Mouse (Mus musculus) limb, embryonic 14.5 days (tissue): ENCODE results near the gene Gcnt2. TPM values are rescaled to one million over a fixed set of nuclear protein-coding genes. Genes with fewer than 3 reads are reported as not detected.

Experiments
- ATAC-seq: fragments of 200-750 bp; cut with Nextera tagmentation; 2 replicates; pipeline ENCODE4 v1.8.0; 2017; ENCODE audit warnings: low read depth, moderate number of reproducible peaks, moderate TSS enrichment; ENCODE audit not compliant: low FRiP score
- DNase-seq: peaks from one replicate; pipeline ENCODE4 v3.0.0-alpha.2; 2015; ENCODE audit warnings: low spot score
- H3K27ac ChIP-seq: fragments of 300-500 bp; sonication (generic); replicated peaks from 2 replicates; pipeline ENCODE4 v1.5.1; 2014; ENCODE audit warnings: low read depth, mild to moderate bottlenecking, low read length, moderate library complexity, mixed read lengths
- H3K27me3 ChIP-seq: fragments of 300-500 bp; sonication (generic); 2 replicates; pipeline ENCODE4 v1.6.1; 2014; ENCODE audit warnings: low read length, mixed read lengths; ENCODE audit not compliant: control insufficient read depth, insufficient read depth
- H3K36me3 ChIP-seq: fragments of 300-500 bp; sonication (generic); 2 replicates; pipeline ENCODE4 v1.6.1; 2014; ENCODE audit warnings: mild to moderate bottlenecking, low read length, moderate library complexity, mixed read lengths; ENCODE audit not compliant: control insufficient read depth, insufficient read depth
- H3K4me1 ChIP-seq: fragments of 300-500 bp; sonication (generic); 2 replicates; pipeline ENCODE4 v1.6.1; 2014; ENCODE audit warnings: antibody characterized with exemption, low read length, mixed read lengths; ENCODE audit not compliant: control insufficient read depth, insufficient read depth
- H3K4me2 ChIP-seq: fragments of 300-500 bp; sonication (generic); replicated peaks from 2 replicates; pipeline ENCODE4 v1.6.1; 2014; ENCODE audit warnings: low read depth, mild to moderate bottlenecking, low read length, moderate library complexity; ENCODE audit not compliant: severe bottlenecking
- H3K4me3 ChIP-seq: fragments of 300-500 bp; sonication (generic); replicated peaks from 2 replicates; pipeline ENCODE4 v1.5.1; 2014; ENCODE audit warnings: low read length
- H3K9ac ChIP-seq: fragments of 300-500 bp; sonication (generic); 2 replicates; pipeline ENCODE4 v1.6.1; 2014; ENCODE audit warnings: mild to moderate bottlenecking, low read depth, low read length, moderate library complexity; ENCODE audit not compliant: severe bottlenecking
- H3K9me3 ChIP-seq: fragments of 300-500 bp; sonication (generic); 2 replicates; pipeline ENCODE4 v1.6.1; 2016; ENCODE audit warnings: low read length; ENCODE audit not compliant: control insufficient read depth
- POLR2A ChIP-seq: fragments of 200-500 bp; IDR thresholded peaks from 2 replicates; pipeline ENCODE4 v1.8.0; 2012; ENCODE audit warnings: inconsistent platforms, mild to moderate bottlenecking, moderate library complexity, borderline replicate concordance; ENCODE audit not compliant: insufficient read depth, insufficient read length; ENCODE audit errors: extremely low read depth
- WGBS: fragments of 180-500 bp; shearing (Covaris S2); extraction: QIAGEN DNeasy Blood & Tissue Kit; methylation state at CpG from one replicate; pipeline ENCODE4 v1.1.7; 2014; 5-methylcytosine and 5-hydroxymethylcytosine counted together
- polyA plus RNA-seq, 2 experiments: library from polyadenylated mRNA; depleted of rRNA in 1 of 2; stranded (reverse) in 1 of 2; unstranded in 1 of 2; fragments of >200 nt; fragmentation: Nextera tagmentation in 1 of 2; extraction: Ambion mirVana in 1 of 2; gene quantifications; 2 replicates each; pipeline versions ENCODE4 v1.2.1 to v1.2.3; 2012 to 2014

Gene Gcnt2
- polyA plus RNA-seq, 2 experiments: 1.7 to 2.5 TPM

GRCm38 (mm10) chr13:40943936-40944335, 84.4 kb downstream of the Gcnt2 start:
- Histone ChIP-seq H3K4me2 (no peak overlapping the region), H3K36me3 (no peaks in the 10 kb centered on the region), H3K4me3 (no peak overlapping the region), H3K4me1 (no peaks in the 10 kb centered on the region), H3K27me3 (no peaks in the 10 kb centered on the region), H3K9me3 (no peaks in the 10 kb centered on the region), H3K9ac (no peak overlapping the region), H3K27ac (no peak overlapping the region)
- TF ChIP-seq POLR2A: no peak
- 62% methylated on average over 5 of the region's 5 CpGs for WGBS
- ATAC-seq: no peak
- no peak for DNase-seq

- no peak overlapping the region for H3K27ac ChIP-seq
- H3K36me3 ChIP-seq: no peaks in the 10 kb centered on the region
- no peak overlapping the region for H3K4me3 ChIP-seq
- H3K27me3 ChIP-seq: no peaks in the 10 kb centered on the region
- H3K9me3 ChIP-seq: no peaks in the 10 kb centered on the region
- H3K4me2 ChIP-seq: no peak overlapping the region
- no peak for TF ChIP-seq POLR2A
- DNase-seq (no peak), ATAC-seq (no peak)
- 7% methylated on average over 3 of the region's 3 CpGs for WGBS
- no peaks in the 10 kb centered on the region for H3K4me1 ChIP-seq
- no peak overlapping the region for H3K9ac ChIP-seq
Measured at GRCm38 (mm10) chr13:40944346-40944745, 84.8 kb downstream of the Gcnt2 start.

DNA sequence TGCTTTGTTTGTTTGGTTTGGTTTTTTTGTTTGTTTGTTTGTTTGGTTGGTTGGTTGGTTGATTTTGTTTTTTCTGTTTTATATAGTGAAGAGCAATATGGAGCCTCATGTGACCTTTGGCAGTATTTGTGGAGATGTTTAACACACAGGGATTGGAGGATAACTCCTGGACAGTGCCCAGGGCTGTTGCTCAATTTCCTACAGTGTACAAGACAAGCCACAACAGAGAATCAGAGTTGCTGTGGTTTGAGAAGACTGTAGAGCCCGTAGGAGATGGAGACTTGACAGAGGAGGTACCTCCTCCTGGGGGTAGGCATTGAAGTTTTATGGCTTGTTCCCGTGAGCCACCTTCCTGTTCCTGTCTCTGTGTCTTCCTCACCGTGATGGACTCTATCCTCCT, 87.0 kb downstream of the Gcnt2 start:
- ATAC-seq (no peak), DNase-seq (no peak)
- H3K36me3 ChIP-seq: no peaks in the 10 kb centered on the region
- no peak overlapping the region for H3K27ac ChIP-seq
- WGBS: 60% methylated on average over 3 of the region's 3 CpGs
- no peak overlapping the region for H3K9ac ChIP-seq
- H3K4me1 ChIP-seq: no peaks in the 10 kb centered on the region
- no peaks in the 10 kb centered on the region for H3K27me3 ChIP-seq
- TF ChIP-seq POLR2A: no peak
- H3K4me2 ChIP-seq: no peak overlapping the region
- H3K9me3 ChIP-seq: no peaks in the 10 kb centered on the region
- no peak overlapping the region for H3K4me3 ChIP-seq

- Histone ChIP-seq H3K4me3 (no peak overlapping the region), H3K9me3 (no peaks in the 10 kb centered on the region), H3K36me3 (no peaks in the 10 kb centered on the region), H3K27ac (no peak overlapping the region), H3K4me2 (no peak overlapping the region), H3K9ac (no peak overlapping the region), H3K27me3 (no peaks in the 10 kb centered on the region), H3K4me1 (no peaks in the 10 kb centered on the region)
- WGBS: 81% methylated on average over 7 of the region's 7 CpGs
- no peak for DNase-seq
- no peak for TF ChIP-seq POLR2A
- no peak for ATAC-seq
Measured at GRCm38 (mm10) chr13:40947538-40948205, 88.1 kb downstream of the Gcnt2 start.

DNA sequence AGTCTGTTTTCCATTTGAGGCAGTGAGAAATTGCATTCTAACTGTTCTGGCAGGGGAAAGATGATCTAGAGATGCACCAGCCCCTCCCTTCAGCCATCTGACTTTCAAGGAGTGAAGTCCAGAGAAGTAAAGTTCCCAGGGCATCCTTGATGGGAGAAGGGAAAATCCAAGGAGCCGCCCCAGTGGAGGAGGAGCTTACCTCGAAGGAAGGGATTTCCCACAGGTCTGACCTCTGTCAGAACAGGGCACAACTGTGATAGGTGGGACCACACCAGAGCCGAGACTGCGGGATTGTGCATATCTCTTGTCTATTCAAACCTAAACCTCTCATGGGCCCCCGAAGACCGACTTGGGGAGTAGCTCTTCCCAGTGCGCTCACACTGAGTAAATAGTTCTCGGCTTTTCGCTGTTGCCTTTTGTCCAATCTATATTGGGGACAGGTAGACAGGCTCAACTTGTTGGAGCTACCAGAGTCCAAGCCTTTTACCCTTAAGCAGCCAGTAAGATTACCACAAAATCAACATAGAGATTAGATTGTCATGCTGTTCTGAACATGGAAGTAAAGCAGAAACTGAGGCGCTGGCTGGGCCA, 91.9 kb downstream of the Gcnt2 start:
- H3K36me3 ChIP-seq: no peaks in the 10 kb centered on the region
- no peak overlapping the region for H3K4me3 ChIP-seq
- WGBS: 81% methylated on average over 10 of the region's 10 CpGs
- H3K27me3 ChIP-seq: no peaks in the 10 kb centered on the region
- no peaks in the 10 kb centered on the region for H3K9me3 ChIP-seq
- no peak overlapping the region for H3K4me2 ChIP-seq
- no peak for ATAC-seq
- H3K27ac ChIP-seq: no peak overlapping the region
- H3K4me1 ChIP-seq: no peaks in the 10 kb centered on the region
- no peak overlapping the region for H3K9ac ChIP-seq
- no peak for TF ChIP-seq POLR2A
- DNase-seq: no peak
